Mouse (Mus musculus): Measurements from ENCODE around the gene Pgk1. TPM values are rescaled to one million over a fixed set of nuclear protein-coding genes. Genes with fewer than 3 reads are reported as not detected.
"Not testable (repeated sequence)": the region's sequence is repeated elsewhere in the genome, so short reads cannot be mapped to it uniquely, and the experiment has no call there.

Pgk1 gene
- polyA plus RNA-seq, 1 experiment from 2014 or later = 413 TPM

DNA sequence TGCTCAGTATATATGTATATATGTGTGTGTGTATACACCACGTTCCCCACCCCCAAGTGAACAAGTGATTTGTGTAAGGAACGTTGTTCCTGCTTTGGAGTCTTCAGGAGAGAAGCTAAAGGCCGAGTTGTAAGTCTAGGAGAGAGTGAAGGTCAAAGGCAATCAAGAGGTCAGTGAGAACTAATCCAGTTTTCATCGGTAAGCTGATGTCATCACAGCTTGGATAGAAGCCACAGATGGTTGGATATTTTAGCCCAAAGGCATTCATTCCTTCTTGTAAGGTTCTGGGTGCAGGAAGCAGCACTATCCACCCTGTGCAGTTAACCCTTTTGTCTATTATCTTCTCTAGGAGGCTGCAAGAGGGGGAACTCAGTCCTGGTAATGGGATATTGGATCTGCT is 3.2 kb downstream of the Pgk1 start:
- no peak for ATAC-seq (ENCODE audit: low FRiP score)
- Histone ChIP-seq H3K4me2 (replicated peaks; ENCODE audit: low read depth, low read length) (0 out of 2 replicates have a peak overlapping the region, but pooled peaks have one; percentile 11), H3K4me3 (ENCODE audit: low read depth, low read length) (no peak overlapping the region)

DNA sequence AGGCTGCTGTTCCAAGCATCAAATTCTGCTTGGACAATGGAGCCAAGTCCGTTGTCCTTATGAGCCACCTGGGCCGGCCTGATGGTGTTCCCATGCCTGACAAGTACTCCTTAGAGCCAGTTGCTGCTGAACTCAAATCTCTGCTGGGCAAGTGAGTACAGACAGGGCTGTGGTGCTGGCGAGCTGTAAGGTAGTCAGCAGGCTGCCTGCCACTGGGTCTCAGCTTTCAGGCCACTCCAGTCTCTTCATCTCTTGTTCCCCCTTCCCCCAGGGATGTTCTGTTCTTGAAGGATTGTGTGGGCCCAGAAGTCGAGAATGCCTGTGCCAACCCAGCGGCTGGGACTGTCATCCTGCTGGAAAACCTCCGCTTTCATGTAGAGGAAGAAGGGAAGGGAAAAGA is 7.5 kb downstream of the Pgk1 start:
- not testable (repeated sequence) for H3K9me3 ChIP-seq (ENCODE audit: control insufficient read depth, low read length); H3K27ac ChIP-seq (ENCODE audit: low read depth, low read length); H3K27me3 ChIP-seq (ENCODE audit: control insufficient read depth, insufficient read depth, low read length); H3K36me3 ChIP-seq (ENCODE audit: control insufficient read depth, insufficient read depth, low read length); ATAC-seq (ENCODE audit: low FRiP score); DNase-seq (ENCODE audit: low spot score); H3K4me1 ChIP-seq (replicated peaks; ENCODE audit: control insufficient read depth, insufficient read depth, low read length); H3K4me2 ChIP-seq (replicated peaks; ENCODE audit: low read depth, low read length); H3K4me3 ChIP-seq (ENCODE audit: low read depth, low read length); H3K9ac ChIP-seq (ENCODE audit: low read depth, low read length)
- 83% methylated on average over 5 of the region's 6 CpGs for WGBS

More for the DNA sequence above, 3.2 kb downstream of the Pgk1 start:
- H3K27me3 ChIP-seq (ENCODE audit: control insufficient read depth, insufficient read depth, low read length) = no peaks in the 10 kb centered on the region
- no peaks in the 10 kb centered on the region for H3K9me3 ChIP-seq (ENCODE audit: control insufficient read depth, low read length)
- no peaks in the 10 kb centered on the region for H3K36me3 ChIP-seq (ENCODE audit: control insufficient read depth, insufficient read depth, low read length)
- no peaks in the 10 kb centered on the region for H3K4me1 ChIP-seq (replicated peaks; ENCODE audit: control insufficient read depth, insufficient read depth, low read length)
- WGBS = 54% methylated on average over 4 of the region's 4 CpGs
- H3K27ac ChIP-seq (ENCODE audit: low read depth, low read length) = no peak overlapping the region
- no peak for DNase-seq (ENCODE audit: low spot score)
- H3K9ac ChIP-seq (ENCODE audit: low read depth, low read length) = no peak overlapping the region

DNA sequence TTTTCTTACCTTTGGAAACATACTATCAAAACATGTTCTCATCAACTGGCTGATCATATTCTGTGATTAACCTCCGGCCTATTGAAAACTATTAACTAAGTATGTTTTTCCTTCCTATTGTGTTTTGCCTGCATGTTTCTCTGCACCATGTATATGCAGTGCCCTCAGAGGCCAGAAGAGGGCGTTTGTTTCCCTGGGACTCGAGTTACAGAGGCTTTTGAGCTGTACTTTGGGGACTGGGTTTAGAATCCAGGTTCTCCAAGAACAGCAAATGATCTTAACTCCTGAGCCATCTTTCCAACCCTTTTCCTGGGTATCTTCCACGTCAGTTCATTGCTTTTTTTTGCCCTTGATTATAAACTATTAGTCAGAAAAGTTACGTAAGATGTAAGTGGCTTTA is 10.4 kb downstream of the Pgk1 start:
- 70% methylated on average over 5 of the region's 5 CpGs for WGBS
- H3K27ac ChIP-seq (ENCODE audit: low read depth, low read length) = no peak overlapping the region
- no peak overlapping the region for H3K9ac ChIP-seq (ENCODE audit: low read depth, low read length)
- H3K9me3 ChIP-seq (ENCODE audit: control insufficient read depth, low read length) = no peaks in the 10 kb centered on the region
- ATAC-seq (ENCODE audit: low FRiP score) (no peak), DNase-seq (ENCODE audit: low spot score) (no peak)
- H3K4me3 ChIP-seq (ENCODE audit: low read depth, low read length) = no peak overlapping the region
- H3K36me3 ChIP-seq (ENCODE audit: control insufficient read depth, insufficient read depth, low read length) = no peaks in the 10 kb centered on the region
- no peaks in the 10 kb centered on the region for H3K27me3 ChIP-seq (ENCODE audit: control insufficient read depth, insufficient read depth, low read length)
- H3K4me1 ChIP-seq (replicated peaks; ENCODE audit: control insufficient read depth, insufficient read depth, low read length) = no peaks in the 10 kb centered on the region
- no peak overlapping the region for H3K4me2 ChIP-seq (replicated peaks; ENCODE audit: low read depth, low read length)

GRCm38 (mm10) chrX:106198904-106199303 is 12.0 kb downstream of the Pgk1 start:
- Histone ChIP-seq H3K27me3 (ENCODE audit: control insufficient read depth, insufficient read depth, low read length) (no peaks in the 10 kb centered on the region), H3K4me2 (replicated peaks; ENCODE audit: low read depth, low read length) (no peak overlapping the region), H3K9ac (ENCODE audit: low read depth, low read length) (no peak overlapping the region), H3K27ac (ENCODE audit: low read depth, low read length) (no peak overlapping the region), H3K4me3 (ENCODE audit: low read depth, low read length) (no peak overlapping the region), H3K4me1 (replicated peaks; ENCODE audit: control insufficient read depth, insufficient read depth, low read length) (no peaks in the 10 kb centered on the region), H3K36me3 (ENCODE audit: control insufficient read depth, insufficient read depth, low read length) (no peaks in the 10 kb centered on the region), H3K9me3 (ENCODE audit: control insufficient read depth, low read length) (no peaks in the 10 kb centered on the region)
- ATAC-seq (ENCODE audit: low FRiP score) (no peak), DNase-seq (ENCODE audit: low spot score) (no peak)
- 91% methylated on average over 5 of the region's 5 CpGs for WGBS

DNA sequence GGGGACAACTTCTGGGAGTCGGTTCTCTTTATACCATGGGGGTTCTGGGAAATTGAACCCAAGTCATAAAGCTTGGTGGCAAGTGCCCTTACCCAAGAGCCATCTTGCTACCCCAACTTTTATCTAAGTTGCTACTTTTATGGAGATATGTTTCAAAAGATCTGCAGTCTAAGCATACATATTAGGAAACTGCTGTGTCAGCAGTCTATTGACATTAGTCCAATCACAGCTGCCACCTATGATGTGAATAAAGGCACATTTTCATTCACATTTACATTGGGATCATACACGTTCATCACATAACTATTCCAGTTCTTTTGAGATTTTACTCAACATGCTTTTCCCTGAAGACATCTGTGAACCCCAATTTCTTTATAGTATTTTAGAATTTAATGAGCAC is 22.2 kb downstream of the Pgk1 start:
- no peak overlapping the region for H3K9ac ChIP-seq (ENCODE audit: low read depth, low read length)
- DNase-seq (ENCODE audit: low spot score) = no peak
- H3K4me2 ChIP-seq (replicated peaks; ENCODE audit: low read depth, low read length) = no peak overlapping the region
- 88% methylated on average over 2 of the region's 2 CpGs for WGBS
- ATAC-seq (ENCODE audit: low FRiP score) = no peak
- no peak overlapping the region for H3K27ac ChIP-seq (ENCODE audit: low read depth, low read length)
- H3K36me3 ChIP-seq (ENCODE audit: control insufficient read depth, insufficient read depth, low read length) = no peaks in the 10 kb centered on the region
- no peak overlapping the region for H3K4me3 ChIP-seq (ENCODE audit: low read depth, low read length)
- no peaks in the 10 kb centered on the region for H3K27me3 ChIP-seq (ENCODE audit: control insufficient read depth, insufficient read depth, low read length)
- H3K4me1 ChIP-seq (replicated peaks; ENCODE audit: control insufficient read depth, insufficient read depth, low read length) = no peaks in the 10 kb centered on the region
- no peaks in the 10 kb centered on the region for H3K9me3 ChIP-seq (ENCODE audit: control insufficient read depth, low read length)

- Histone ChIP-seq H3K4me1 (replicated peaks; ENCODE audit: control insufficient read depth, insufficient read depth, low read length) (no peaks in the 10 kb centered on the region), H3K36me3 (ENCODE audit: control insufficient read depth, insufficient read depth, low read length) (no peaks in the 10 kb centered on the region), H3K27me3 (ENCODE audit: control insufficient read depth, insufficient read depth, low read length) (no peaks in the 10 kb centered on the region), H3K9ac (ENCODE audit: low read depth, low read length) (peak overlapping the region; percentile 59), H3K9me3 (ENCODE audit: control insufficient read depth, low read length) (no peaks in the 10 kb centered on the region; the same call in 1 of the 2 replicates), H3K27ac (ENCODE audit: low read depth, low read length) (peak overlapping the region; percentile 65), H3K4me2 (replicated peaks; ENCODE audit: low read depth, low read length) (peak overlapping the region; percentile 39), H3K4me3 (ENCODE audit: low read depth, low read length) (peak overlapping the region; percentile 53)
- WGBS = 15% methylated on average over 42 of the region's 60 CpGs
- DNase-seq (ENCODE audit: low spot score) = peak; percentile 72
- ATAC-seq (ENCODE audit: low FRiP score) = peak; percentile 95
These were observed 32.5 kb downstream of the Pgk1 start for GRCm38 (mm10) chrX:106219171-106220032.

GRCm38 (mm10) chrX:106221058-106221457 is 34.2 kb downstream of the Pgk1 start, which contains the start of gene Taf9b:
Gene Taf9b (minus strand): TSS chrX:106221158.
- no peaks in the 10 kb centered on the region; the same call in 1 of the 2 replicates for H3K9me3 ChIP-seq (ENCODE audit: control insufficient read depth, low read length)
- no peaks in the 10 kb centered on the region for H3K36me3 ChIP-seq (ENCODE audit: control insufficient read depth, insufficient read depth, low read length)
- H3K9ac ChIP-seq (ENCODE audit: low read depth, low read length) = no peak within 1 kb of the TSS
- H3K4me1 ChIP-seq (replicated peaks; ENCODE audit: control insufficient read depth, insufficient read depth, low read length) = no peaks in the 10 kb centered on the region
- no peaks in the 10 kb centered on the region for H3K27me3 ChIP-seq (ENCODE audit: control insufficient read depth, insufficient read depth, low read length)
- no peak for ATAC-seq (ENCODE audit: low FRiP score)
- no peak for DNase-seq (ENCODE audit: low spot score)
- no peak within 1 kb of the TSS for H3K27ac ChIP-seq (ENCODE audit: low read depth, low read length)
- WGBS = 87% methylated on average over 21 of the region's 25 CpGs
- H3K4me3 ChIP-seq (ENCODE audit: low read depth, low read length) = no peak within 1 kb of the TSS; the same call in 1 of the 2 replicates
- H3K4me2 ChIP-seq (replicated peaks; ENCODE audit: low read depth, low read length) = peak within 1 kb of the TSS; percentile 39; the same call in 1 of the 2 replicates

Measured in hindbrain, embryonic 11.5 days (tissue).